Mouse (Mus musculus) E14TG2a.4 (cell line): ENCODE measurements around the gene Dhx15.

ENCODE experiments used
- H3K27me3 ChIP-seq: 2 replicates; pipeline ENCODE4 v1.6.1; 2014; ENCODE audit warnings: low read length, control low read depth; ENCODE audit not compliant: insufficient read depth
- H3K36me3 ChIP-seq: 2 replicates; pipeline ENCODE4 v1.6.1; 2014; ENCODE audit warnings: low read length, control low read depth; ENCODE audit not compliant: insufficient read depth
- H3K4me1 ChIP-seq: replicated peaks from 2 replicates; pipeline ENCODE4 v1.6.1; 2014; ENCODE audit warnings: low read depth, low read length, control low read depth
- H3K4me3 ChIP-seq: replicated peaks from 2 replicates; pipeline ENCODE4 v1.5.1; 2014; ENCODE audit warnings: mild to moderate bottlenecking, low read length
- H3K9me3 ChIP-seq: 2 replicates; pipeline ENCODE4 v1.6.1; 2014; ENCODE audit warnings: low read length, control low read depth
- CTCF ChIP-seq: conservative IDR thresholded peaks from 2 replicates; pipeline ENCODE4 v1.5.1; 2014; ENCODE audit warnings: low read length
- NANOG ChIP-seq: IDR thresholded peaks from 2 replicates; pipeline ENCODE4 v1.6.1; 2014; ENCODE audit warnings: borderline replicate concordance, low read length, mixed read lengths
- POU5F1 ChIP-seq: IDR thresholded peaks from 2 replicates; pipeline ENCODE4 v1.6.1; 2014; ENCODE audit warnings: low read length, borderline replicate concordance

Dhx15 gene

DNA sequence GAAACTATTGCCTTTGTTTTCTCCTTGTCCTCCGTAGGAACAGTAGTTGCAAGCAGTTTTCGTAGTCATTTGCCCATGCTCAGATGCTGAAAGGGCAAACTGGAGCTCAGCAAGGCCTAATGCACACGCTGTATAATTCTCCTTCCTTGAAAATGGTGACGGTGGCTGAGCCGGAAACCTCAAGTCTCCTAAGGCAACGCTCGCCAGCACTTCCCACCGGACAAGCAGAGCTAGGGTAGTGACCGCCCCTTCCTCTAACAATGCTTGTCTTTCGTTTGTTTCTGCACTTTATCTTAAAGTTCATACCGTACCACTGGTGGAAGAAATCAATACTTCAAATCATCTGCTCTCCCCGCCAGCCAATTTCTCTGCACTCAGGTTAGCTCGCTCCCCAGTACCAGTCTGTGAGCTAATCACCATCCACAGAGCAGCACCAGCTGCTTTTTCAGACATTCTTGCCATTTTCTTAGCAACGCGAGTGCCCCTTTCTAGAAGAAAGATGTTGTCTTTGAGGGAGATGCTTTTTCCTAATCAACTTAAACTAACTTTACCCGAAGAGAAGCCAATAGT, 78.0 kb downstream of the Dhx15 start:
- H3K4me3 ChIP-seq: peak overlapping the region; percentile 83
- H3K36me3 ChIP-seq: no peaks in the 10 kb centered on the region
- no peaks in the 10 kb centered on the region for H3K9me3 ChIP-seq
- no peak for TF ChIP-seq NANOG
- no peak for TF ChIP-seq CTCF
- no peak for TF ChIP-seq POU5F1
- H3K4me1 ChIP-seq: peaks cover 28% of the 10 kb centered on the region
- peaks cover 81% of the 10 kb centered on the region for H3K27me3 ChIP-seq

DNA sequence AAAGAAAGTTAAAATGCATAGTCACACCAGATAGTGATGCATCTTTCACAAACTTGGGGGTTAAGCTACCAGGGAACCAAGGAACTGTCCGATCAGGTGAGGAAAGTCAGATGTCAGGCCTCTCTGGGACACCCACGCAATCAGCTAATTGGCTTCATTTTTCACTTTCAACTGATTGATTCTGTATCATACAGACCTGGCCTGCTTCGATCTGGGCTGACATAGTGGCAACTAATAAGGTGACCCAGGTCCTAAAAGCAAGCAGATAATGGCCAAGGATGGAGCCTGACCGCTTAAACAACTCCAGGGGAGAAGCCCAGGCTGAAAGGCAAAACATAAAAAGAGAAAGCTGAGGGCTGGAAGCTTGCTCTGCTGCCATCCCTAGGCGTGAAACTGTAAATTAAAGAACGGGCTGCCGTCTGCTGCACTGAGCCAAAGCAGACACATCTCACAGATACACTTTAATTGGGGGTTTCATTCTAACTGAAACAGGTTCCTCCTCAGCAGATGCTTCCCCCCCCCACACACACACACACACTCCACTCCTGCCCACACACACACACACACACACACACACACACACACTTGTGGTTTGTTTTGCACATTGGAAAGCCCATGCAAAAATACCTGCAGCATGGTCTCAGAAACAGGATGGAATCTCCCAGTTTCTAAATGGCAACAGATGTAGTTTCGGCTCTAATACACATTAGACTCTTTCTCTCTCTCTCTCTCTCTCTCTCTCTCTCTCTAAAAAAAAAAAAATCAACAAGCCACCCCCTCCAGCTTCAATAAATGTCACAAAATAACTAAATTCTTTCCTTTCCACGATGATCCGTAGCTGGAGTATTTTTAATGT, 79.3 kb downstream of the Dhx15 start:
- H3K9me3 ChIP-seq: no peaks in the 10 kb centered on the region
- TF ChIP-seq POU5F1 (no peak), NANOG (no peak), CTCF (no peak)

More for the DNA sequence above, 79.3 kb downstream of the Dhx15 start:
- H3K27me3 ChIP-seq: peaks cover 79% of the 10 kb centered on the region
- peaks cover 23% of the 10 kb centered on the region for H3K4me1 ChIP-seq
- H3K36me3 ChIP-seq: no peaks in the 10 kb centered on the region
- no peak overlapping the region for H3K4me3 ChIP-seq
